Mouse (Mus musculus): ENCODE data around the gene Aven.

GRCm38 (mm10) chr2:112507444-112507843 is 14.7 kb downstream of the Aven start:
- TF ChIP-seq TAL1 (IDR thresholded peaks at IDR 0.05; ENCODE audit: low read length) (no peak), GATA1 (IDR thresholded peaks at IDR 0.05; ENCODE audit: low read length) (no peak)
